Mouse (Mus musculus) hindbrain, embryonic 14.5 days (tissue): ENCODE measurements around the gene Exoc4. TPM values are rescaled to one million over a fixed set of nuclear protein-coding genes. Genes with fewer than 3 reads are reported as not detected.

ENCODE experiments used
- ATAC-seq: fragments of 200-750 bp; cut with Nextera tagmentation; 2 replicates; pipeline ENCODE4 v1.8.0; 2017; ENCODE audit warnings: moderate number of reproducible peaks, mild to moderate bottlenecking, moderate TSS enrichment, moderate library complexity; ENCODE audit not compliant: low FRiP score
- DNase-seq: peaks from one replicate; pipeline ENCODE4 v3.0.0-alpha.2; 2015; ENCODE audit warnings: low spot score
- H3K27ac ChIP-seq: fragments of 300-500 bp; sonication (generic); 2 replicates; pipeline ENCODE4 v1.5.1; 2014; ENCODE audit warnings: mild to moderate bottlenecking, moderate library complexity
- H3K27me3 ChIP-seq: fragments of 300-500 bp; sonication (generic); 2 replicates; pipeline ENCODE4 v1.6.1; 2014; ENCODE audit warnings: mild to moderate bottlenecking, low read length, mixed read lengths; ENCODE audit not compliant: control insufficient read depth, insufficient read depth
- H3K36me3 ChIP-seq: fragments of 300-500 bp; sonication (generic); replicated peaks from 2 replicates; pipeline ENCODE4 v1.6.1; 2014; ENCODE audit not compliant: control insufficient read depth, insufficient read depth
- H3K4me1 ChIP-seq: fragments of 300-500 bp; sonication (generic); replicated peaks from 2 replicates; pipeline ENCODE4 v1.6.1; 2014; ENCODE audit warnings: antibody characterized with exemption, low read length, mixed read lengths; ENCODE audit not compliant: control insufficient read depth, insufficient read depth
- H3K4me2 ChIP-seq: fragments of 300-500 bp; sonication (generic); replicated peaks from 2 replicates; pipeline ENCODE4 v1.6.1; 2014; ENCODE audit warnings: mild to moderate bottlenecking, moderate library complexity
- H3K4me3 ChIP-seq: fragments of 300-500 bp; sonication (generic); replicated peaks from 2 replicates; pipeline ENCODE4 v1.5.1; 2014; ENCODE audit warnings: mild to moderate bottlenecking, low read length
- H3K9ac ChIP-seq: fragments of 300-500 bp; sonication (generic); 2 replicates; pipeline ENCODE4 v1.6.1; 2014
- H3K9me3 ChIP-seq: fragments of 300-500 bp; sonication (generic); 2 replicates; pipeline ENCODE4 v1.6.1; 2016; ENCODE audit warnings: low read length; ENCODE audit not compliant: control insufficient read depth
- WGBS: fragments of 180-500 bp; shearing (Covaris S2); extraction: QIAGEN DNeasy Blood & Tissue Kit; methylation state at CpG from one replicate; pipeline ENCODE4 v1.1.7; 2014; 5-methylcytosine and 5-hydroxymethylcytosine counted together
- polyA plus RNA-seq: library from polyadenylated mRNA; unstranded; fragments of >200 nt; fragmentation: Nextera tagmentation; extraction: Ambion mirVana; gene quantifications from 2 replicates; pipeline ENCODE4 v1.2.1, GENCODE M21; 2014

Gene Exoc4
- polyA plus RNA-seq, 1 experiment from 2014 or later = 34.7 TPM

- no peak overlapping the region for H3K4me3 ChIP-seq
- no peak overlapping the region for H3K9ac ChIP-seq
- no peak overlapping the region for H3K4me2 ChIP-seq
- no peaks in the 10 kb centered on the region for H3K9me3 ChIP-seq
- ATAC-seq (no peak), DNase-seq (no peak)
- H3K27ac ChIP-seq = no peak overlapping the region
- H3K36me3 ChIP-seq = no peaks in the 10 kb centered on the region
- no peaks in the 10 kb centered on the region for H3K27me3 ChIP-seq
- WGBS = 88% methylated on average over 2 of the region's 2 CpGs
- 0 out of 2 replicates have a peak, but pooled peaks cover 12% of the 10 kb centered on the region for H3K4me1 ChIP-seq
Observed at GRCm38 (mm10) chr6:33722811-33723210, 473.9 kb downstream of the Exoc4 start.

- no peak for ATAC-seq
- no peak for DNase-seq
- Histone ChIP-seq H3K27me3 (no peaks in the 10 kb centered on the region), H3K9ac (no peak overlapping the region), H3K9me3 (no peaks in the 10 kb centered on the region), H3K4me2 (no peak overlapping the region), H3K27ac (no peak overlapping the region), H3K4me3 (no peak overlapping the region), H3K36me3 (no peaks in the 10 kb centered on the region), H3K4me1 (0 out of 2 replicates have a peak, but pooled peaks cover 12% of the 10 kb centered on the region)
- WGBS = 83% methylated on average over 3 of the region's 3 CpGs
Observed at GRCm38 (mm10) chr6:33724596-33724995, 475.7 kb downstream of the Exoc4 start.

- Histone ChIP-seq H3K4me3 (no peak overlapping the region), H3K36me3 (no peaks in the 10 kb centered on the region), H3K4me2 (no peak overlapping the region), H3K9me3 (no peaks in the 10 kb centered on the region), H3K9ac (no peak overlapping the region), H3K27ac (no peak overlapping the region), H3K4me1 (0 out of 2 replicates have a peak, but pooled peaks cover 7% of the 10 kb centered on the region), H3K27me3 (no peaks in the 10 kb centered on the region)
- DNase-seq (no peak), ATAC-seq (no peak)
- 59% methylated on average over 1 of the region's 1 CpGs for WGBS
Observed at GRCm38 (mm10) chr6:33727271-33727670, 478.4 kb downstream of the Exoc4 start.

- Histone ChIP-seq H3K4me2 (no peak overlapping the region), H3K27ac (no peak overlapping the region; the same call in 1 of the 2 replicates), H3K4me3 (no peak overlapping the region), H3K27me3 (no peaks in the 10 kb centered on the region), H3K4me1 (peaks cover 5% of the 10 kb centered on the region; the same call in 1 of the 2 replicates), H3K36me3 (no peaks in the 10 kb centered on the region), H3K9ac (no peak overlapping the region), H3K9me3 (no peaks in the 10 kb centered on the region)
- DNase-seq (no peak), ATAC-seq (no peak)
- WGBS = 50% methylated on average over 2 of the region's 2 CpGs
Observed at GRCm38 (mm10) chr6:33732214-33732613, 483.3 kb downstream of the Exoc4 start.

GRCm38 (mm10) chr6:33733602-33734001 is 484.7 kb downstream of the Exoc4 start:
- Histone ChIP-seq H3K9ac (no peak overlapping the region), H3K4me1 (peaks cover 5% of the 10 kb centered on the region), H3K36me3 (no peaks in the 10 kb centered on the region), H3K27me3 (no peaks in the 10 kb centered on the region), H3K9me3 (no peaks in the 10 kb centered on the region), H3K4me3 (no peak overlapping the region), H3K4me2 (no peak overlapping the region), H3K27ac (no peak overlapping the region)
- DNase-seq = no peak
- ATAC-seq = no peak

- DNase-seq (no peak), ATAC-seq (no peak)
- Histone ChIP-seq H3K4me1 (peaks cover 9% of the 10 kb centered on the region), H3K27ac (peak overlapping the region; percentile 51; the same call in 1 of the 2 replicates), H3K9me3 (no peaks in the 10 kb centered on the region), H3K36me3 (no peaks in the 10 kb centered on the region), H3K4me2 (no peak overlapping the region), H3K9ac (no peak overlapping the region), H3K27me3 (no peaks in the 10 kb centered on the region), H3K4me3 (no peak overlapping the region)
- WGBS = 59% methylated on average over 3 of the region's 3 CpGs
Observed at GRCm38 (mm10) chr6:33734032-33734431, 485.1 kb downstream of the Exoc4 start.

- Histone ChIP-seq H3K4me3 (no peak overlapping the region), H3K4me1 (peaks cover 16% of the 10 kb centered on the region), H3K4me2 (peak overlapping the region; percentile 12; the same call in 1 of the 2 replicates), H3K36me3 (no peaks in the 10 kb centered on the region), H3K9ac (peak overlapping the region; percentile 39; the same call in 1 of the 2 replicates), H3K9me3 (peaks cover 18% of the 10 kb centered on the region; the same call in 1 of the 2 replicates), H3K27me3 (no peaks in the 10 kb centered on the region), H3K27ac (peak overlapping the region; percentile 88)
- peak; percentile 54 for DNase-seq
- WGBS = 17% methylated on average over 3 of the region's 3 CpGs
- ATAC-seq = peak; percentile 48; the same call in 1 of the 2 replicates
Observed at GRCm38 (mm10) chr6:33738857-33739291, 490.0 kb downstream of the Exoc4 start.

GRCm38 (mm10) chr6:33739304-33739703 is 490.4 kb downstream of the Exoc4 start:
- 20% methylated on average over 4 of the region's 4 CpGs for WGBS
- H3K27me3 ChIP-seq = no peaks in the 10 kb centered on the region

GRCm38 (mm10) chr6:33755976-33756375 is 507.1 kb downstream of the Exoc4 start:
- WGBS = 94% methylated on average over 5 of the region's 5 CpGs
- Histone ChIP-seq H3K27ac (no peak overlapping the region), H3K9ac (no peak overlapping the region), H3K4me1 (no peaks in the 10 kb centered on the region), H3K36me3 (no peaks in the 10 kb centered on the region), H3K27me3 (no peaks in the 10 kb centered on the region), H3K4me2 (no peak overlapping the region), H3K4me3 (no peak overlapping the region), H3K9me3 (no peaks in the 10 kb centered on the region)
- ATAC-seq (no peak), DNase-seq (no peak)

More at GRCm38 (mm10) chr6:33739304-33739703, 490.4 kb downstream of the Exoc4 start:
- Histone ChIP-seq H3K4me3 (no peak overlapping the region), H3K9me3 (peaks cover 18% of the 10 kb centered on the region; the same call in 1 of the 2 replicates), H3K4me2 (0 out of 2 replicates have a peak overlapping the region, but pooled peaks have one; percentile 12), H3K9ac (0 out of 2 replicates have a peak overlapping the region, but pooled peaks have one; percentile 20), H3K36me3 (no peaks in the 10 kb centered on the region), H3K4me1 (peaks cover 16% of the 10 kb centered on the region), H3K27ac (peak overlapping the region; percentile 88)
- peak; percentile 24; the same call in 1 of the 2 replicates for ATAC-seq
- DNase-seq = no peak

GRCm38 (mm10) chr6:33761557-33761956 is 512.7 kb downstream of the Exoc4 start:
- no peak for ATAC-seq
- no peak overlapping the region for H3K9ac ChIP-seq
- H3K4me2 ChIP-seq = no peak overlapping the region
- no peak overlapping the region for H3K27ac ChIP-seq
- H3K36me3 ChIP-seq = no peaks in the 10 kb centered on the region
- H3K4me1 ChIP-seq = peaks cover 5% of the 10 kb centered on the region; the same call in 1 of the 2 replicates
- DNase-seq = no peak
- no peaks in the 10 kb centered on the region for H3K27me3 ChIP-seq
- no peak overlapping the region for H3K4me3 ChIP-seq
- H3K9me3 ChIP-seq = no peaks in the 10 kb centered on the region
